ENCODE assay signal across 14 mouse cellular contexts in the genomic region with DNA sequence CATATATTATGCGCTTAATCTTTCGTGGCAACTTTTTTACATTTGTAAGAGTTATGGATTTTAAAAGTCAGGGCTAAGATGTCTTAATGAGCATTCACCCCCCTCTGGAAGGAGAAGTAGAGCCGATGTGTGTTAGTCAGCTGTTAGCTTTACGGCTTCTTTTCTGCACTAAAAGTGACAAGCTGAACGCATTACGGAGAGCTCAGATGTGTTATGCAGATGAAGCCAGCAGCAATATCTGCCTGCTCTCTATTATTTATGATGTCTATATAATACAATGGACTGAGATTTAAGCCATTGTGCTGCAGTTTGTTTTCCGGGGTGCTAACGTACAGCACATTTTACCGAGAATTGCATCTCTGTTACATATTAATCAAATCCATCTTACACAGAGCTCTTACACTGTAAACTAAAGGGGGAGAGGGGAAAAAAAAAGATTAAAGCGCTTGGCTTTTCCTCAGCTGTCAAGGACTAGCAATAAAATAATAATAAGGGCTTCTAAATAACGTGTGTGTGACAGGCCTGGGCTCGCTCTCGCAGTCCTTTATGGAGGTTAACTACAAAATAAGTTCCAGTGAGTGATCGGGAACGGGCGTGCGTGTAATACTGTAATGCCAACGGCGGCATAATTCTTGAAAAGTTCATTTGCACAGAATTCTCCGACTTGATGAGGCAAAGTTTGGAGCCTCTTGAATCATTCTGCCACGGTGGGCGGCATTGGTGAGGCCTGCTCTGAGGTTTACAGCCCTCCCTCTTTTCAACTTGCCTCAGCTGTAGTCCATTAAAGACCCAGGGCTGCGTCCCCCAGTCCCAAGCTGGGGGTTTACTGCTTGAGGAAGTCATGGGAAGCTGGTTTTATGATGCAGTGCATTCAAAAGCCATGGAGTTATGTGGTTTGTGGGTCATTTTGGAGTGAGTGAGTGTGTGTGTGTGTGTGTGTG.
DNase-seq lines count a peak whose midpoint lies in the region; ATAC-seq lines count a peak whose summit lies in the region.
"Had no signal": no experiment of that assay in that cellular context is flagged by ENCODE, and none has a peak within 500 bp of the region (broad histone marks: within the 10 kb centered on the region; RNA-seq: fewer than 3 reads in every experiment).

No protein-coding gene starts in this region.

- 9% methylated on average over 23 of the region's 23 CpGs for WGBS in limb, embryonic 13.5 days
- WGBS in stomach, embryonic 15.5 days: 39% methylated on average over 23 of the region's 23 CpGs
- 88% methylated on average over 23 of the region's 23 CpGs for WGBS in heart, embryonic 12.5 days

- peak; percentile 43 for DNase-seq in embryo, embryonic 10.5 days (ENCODE audit: low spot score)
- DNase-seq in embryo, embryonic 10 days (ENCODE audit: low spot score): no peak
- DNase-seq in kidney, postnatal 4 days: peak; percentile 36 to 54
- no peak for DNase-seq in kidney, postnatal 14 days
- no peak for DNase-seq in left cerebral cortex, postnatal 10 days (ENCODE audit: extremely low spot score in 1 of 2, low spot score in 2 of 2)
- DNase-seq: adrenal gland, postnatal 36 days; cerebellum, adult 18-20 months; gastrocnemius, postnatal 36 days; lung, adult 18-20 months had no signal

- peak overlapping the region; percentile 44 for H3K4me2 ChIP-seq in limb, embryonic 13.5 days (replicated peaks)
- H3K4me2 ChIP-seq in stomach, embryonic 15.5 days: no peak overlapping the region
- no peak overlapping the region for H3K4me2 ChIP-seq in heart, embryonic 12.5 days
- H3K4me2 ChIP-seq: heart, embryonic 15.5 days had no signal

- H3K9me3 ChIP-seq in limb, embryonic 13.5 days: no peaks in the 10 kb centered on the region
- H3K9me3 ChIP-seq in stomach, embryonic 15.5 days: no peaks in the 10 kb centered on the region
- no peaks in the 10 kb centered on the region for H3K9me3 ChIP-seq in heart, embryonic 12.5 days (replicated peaks)
- H3K9me3 ChIP-seq: heart, embryonic 15.5 days had no signal

- ATAC-seq in limb, embryonic 13.5 days (ENCODE audit: low FRiP score, low read depth): peak; percentile 58; the same call in 1 of the 2 replicates
- ATAC-seq in stomach, embryonic 15.5 days (ENCODE audit: insufficient read depth, low FRiP score, low read depth): no peak; the same call in 1 of the 2 replicates
- ATAC-seq in heart, embryonic 12.5 days (ENCODE audit: insufficient number of reproducible peaks, low FRiP score): no peak

- H3K27me3 ChIP-seq in limb, embryonic 13.5 days: peaks cover 35% of the 10 kb centered on the region
- H3K27me3 ChIP-seq in stomach, embryonic 15.5 days (replicated peaks): no peaks in the 10 kb centered on the region
- H3K27me3 ChIP-seq in heart, embryonic 12.5 days (replicated peaks): peaks cover 3% of the 10 kb centered on the region; the same call in 1 of the 2 replicates

- H3K27ac ChIP-seq in limb, embryonic 13.5 days: peak overlapping the region; percentile 39; the same call in 1 of the 2 replicates
- H3K27ac ChIP-seq in stomach, embryonic 15.5 days: peak overlapping the region; percentile 18; the same call in 1 of the 2 replicates
- H3K27ac ChIP-seq in heart, embryonic 12.5 days (ENCODE audit: poor library complexity, severe bottlenecking): no peak overlapping the region
- H3K27ac ChIP-seq: heart, embryonic 15.5 days had no signal

- H3K4me3 ChIP-seq in limb, embryonic 13.5 days: peak overlapping the region; percentile 10
- no peak overlapping the region for H3K4me3 ChIP-seq in stomach, embryonic 15.5 days (replicated peaks)
- no peak overlapping the region for H3K4me3 ChIP-seq in heart, embryonic 12.5 days
- H3K4me3 ChIP-seq: heart, embryonic 15.5 days; megakaryocyte, embryonic 14.5 days had no signal

- H3K9ac ChIP-seq in limb, embryonic 13.5 days: no peak overlapping the region
- no peak overlapping the region for H3K9ac ChIP-seq in stomach, embryonic 15.5 days
- no peak overlapping the region for H3K9ac ChIP-seq in heart, embryonic 12.5 days
- H3K9ac ChIP-seq: heart, embryonic 15.5 days had no signal

- intact Hi-C loops in left cerebral cortex, postnatal 10 days (cut with DNase I): no loop called here

- H3K4me1 ChIP-seq in limb, embryonic 13.5 days: peaks cover 69% of the 10 kb centered on the region
- H3K4me1 ChIP-seq in stomach, embryonic 15.5 days: peaks cover 17% of the 10 kb centered on the region
- H3K4me1 ChIP-seq in heart, embryonic 12.5 days (replicated peaks): peaks cover 24% of the 10 kb centered on the region

- no peaks in the 10 kb centered on the region for H3K36me3 ChIP-seq in limb, embryonic 13.5 days
- no peaks in the 10 kb centered on the region for H3K36me3 ChIP-seq in stomach, embryonic 15.5 days
- H3K36me3 ChIP-seq in heart, embryonic 12.5 days: no peaks in the 10 kb centered on the region
- H3K36me3 ChIP-seq: heart, embryonic 15.5 days had no signal

Comparison
In these comparisons a context has a peak if more than half of its experiments do, and no peak if none do; other contexts are left out.
1. DNase-seq: peak in embryo, embryonic 10.5 days (single experiment) and kidney, postnatal 4 days (2 of 2); none in embryo, embryonic 10 days (single experiment), kidney, postnatal 14 days (single experiment) and left cerebral cortex, postnatal 10 days (0 of 2).